Mouse (Mus musculus) limb, embryonic 11.5 days (tissue): Measurements from ENCODE around the gene Zfp13. TPM values are rescaled to one million over a fixed set of nuclear protein-coding genes. Genes with fewer than 3 reads are reported as not detected.
"Not testable (repeated sequence)": the region's sequence is repeated elsewhere in the genome, so short reads cannot be mapped to it uniquely, and the experiment has no call there.

ENCODE experiments used
- ATAC-seq: fragments of 200-750 bp; cut with Nextera tagmentation; 2 replicates; pipeline ENCODE4 v1.8.0; 2017; ENCODE audit warnings: low read depth; ENCODE audit not compliant: insufficient number of reproducible peaks, low FRiP score, low TSS enrichment
- DNase-seq: peaks from one replicate; pipeline ENCODE4 v3.0.0-alpha.2; 2015; ENCODE audit warnings: low spot score
- H3K27ac ChIP-seq: fragments of 300-500 bp; sonication (generic); replicated peaks from 2 replicates; pipeline ENCODE4 v1.5.1; 2014; ENCODE audit warnings: low read depth, mild to moderate bottlenecking, low read length
- H3K27me3 ChIP-seq: fragments of 300-500 bp; sonication (generic); 2 replicates; pipeline ENCODE4 v1.6.1; 2014; ENCODE audit warnings: mild to moderate bottlenecking, low read length, mixed read lengths; ENCODE audit not compliant: control insufficient read depth, insufficient read depth
- H3K36me3 ChIP-seq: fragments of 300-500 bp; sonication (generic); 2 replicates; pipeline ENCODE4 v1.6.1; 2014; ENCODE audit warnings: mild to moderate bottlenecking, low read length, moderate library complexity, mixed read lengths; ENCODE audit not compliant: control insufficient read depth, insufficient read depth
- H3K4me1 ChIP-seq: fragments of 300-500 bp; sonication (generic); 2 replicates; pipeline ENCODE4 v1.6.1; 2014; ENCODE audit warnings: low read length, mixed read lengths; ENCODE audit not compliant: control insufficient read depth, insufficient read depth
- H3K4me2 ChIP-seq: fragments of 300-500 bp; sonication (generic); 2 replicates; pipeline ENCODE4 v1.6.1; 2014; ENCODE audit warnings: low read depth, mild to moderate bottlenecking, moderate library complexity; ENCODE audit not compliant: severe bottlenecking
- H3K4me3 ChIP-seq: fragments of 300-500 bp; sonication (generic); 2 replicates; pipeline ENCODE4 v1.5.1; 2014; ENCODE audit warnings: low read depth, low read length
- H3K9ac ChIP-seq: fragments of 300-500 bp; sonication (generic); 2 replicates; pipeline ENCODE4 v1.6.1; 2014; ENCODE audit warnings: mild to moderate bottlenecking, low read length
- H3K9me3 ChIP-seq: fragments of 300-500 bp; sonication (generic); 2 replicates; pipeline ENCODE4 v1.6.1; 2016; ENCODE audit warnings: low read length; ENCODE audit not compliant: control insufficient read depth
- WGBS: fragments of 180-500 bp; shearing (Covaris S2); extraction: QIAGEN DNeasy Blood & Tissue Kit; methylation state at CpG from one replicate; pipeline ENCODE4 v1.1.7; 2014; 5-methylcytosine and 5-hydroxymethylcytosine counted together
- polyA plus RNA-seq: library from polyadenylated mRNA; unstranded; fragments of >200 nt; fragmentation: Nextera tagmentation; extraction: Ambion mirVana; gene quantifications from 2 replicates; pipeline ENCODE4 v1.2.1, GENCODE M21; 2014

Gene Zfp13
- polyA plus RNA-seq, 1 experiment from 2014 or later, result 20.5 TPM

- no peak for ATAC-seq
- H3K4me1 ChIP-seq, result peaks cover 8% of the 10 kb centered on the region; the same call in 1 of the 2 replicates
- WGBS, result 9% methylated on average over 21 of the region's 21 CpGs
- peak; percentile 58 for DNase-seq
- peak overlapping the region; percentile 36 for H3K4me2 ChIP-seq
- peaks cover 16% of the 10 kb centered on the region for H3K27me3 ChIP-seq
- H3K9me3 ChIP-seq, result no peaks in the 10 kb centered on the region
- no peak overlapping the region for H3K9ac ChIP-seq
- peak overlapping the region; percentile 12 for H3K4me3 ChIP-seq
- H3K36me3 ChIP-seq, result no peaks in the 10 kb centered on the region
- H3K27ac ChIP-seq, result no peak overlapping the region
These were observed 60.8 kb downstream of the Zfp13 start for GRCm38 (mm10) chr17:23538299-23539015.

- no peaks in the 10 kb centered on the region for H3K9me3 ChIP-seq
- H3K9ac ChIP-seq, result no peak overlapping the region
- DNase-seq (peak; percentile 59), ATAC-seq (no peak)
- no peaks in the 10 kb centered on the region for H3K36me3 ChIP-seq
- peak overlapping the region; percentile 36; the same call in 1 of the 2 replicates for H3K4me2 ChIP-seq
- H3K4me1 ChIP-seq, result peaks cover 8% of the 10 kb centered on the region; the same call in 1 of the 2 replicates
- no peak overlapping the region for H3K27ac ChIP-seq
- H3K4me3 ChIP-seq, result peak overlapping the region; percentile 12
- H3K27me3 ChIP-seq, result peaks cover 16% of the 10 kb centered on the region
- 4% methylated on average over 27 of the region's 27 CpGs for WGBS
These were observed 61.6 kb downstream of the Zfp13 start for GRCm38 (mm10) chr17:23537554-23538255.

GRCm38 (mm10) chr17:23535046-23535788, 64.1 kb downstream of the Zfp13 start:
- not testable (repeated sequence) for H3K4me2 ChIP-seq, H3K27ac ChIP-seq, H3K9ac ChIP-seq, H3K4me3 ChIP-seq, H3K36me3 ChIP-seq, H3K9me3 ChIP-seq, H3K4me1 ChIP-seq
- DNase-seq (peak; percentile 64), ATAC-seq (0 out of 2 replicates have a peak, but pooled peaks have one; percentile 36)
- 1% methylated on average over 15 of the region's 29 CpGs for WGBS
- H3K27me3 ChIP-seq, result peaks cover 16% of the 10 kb centered on the region

DNA sequence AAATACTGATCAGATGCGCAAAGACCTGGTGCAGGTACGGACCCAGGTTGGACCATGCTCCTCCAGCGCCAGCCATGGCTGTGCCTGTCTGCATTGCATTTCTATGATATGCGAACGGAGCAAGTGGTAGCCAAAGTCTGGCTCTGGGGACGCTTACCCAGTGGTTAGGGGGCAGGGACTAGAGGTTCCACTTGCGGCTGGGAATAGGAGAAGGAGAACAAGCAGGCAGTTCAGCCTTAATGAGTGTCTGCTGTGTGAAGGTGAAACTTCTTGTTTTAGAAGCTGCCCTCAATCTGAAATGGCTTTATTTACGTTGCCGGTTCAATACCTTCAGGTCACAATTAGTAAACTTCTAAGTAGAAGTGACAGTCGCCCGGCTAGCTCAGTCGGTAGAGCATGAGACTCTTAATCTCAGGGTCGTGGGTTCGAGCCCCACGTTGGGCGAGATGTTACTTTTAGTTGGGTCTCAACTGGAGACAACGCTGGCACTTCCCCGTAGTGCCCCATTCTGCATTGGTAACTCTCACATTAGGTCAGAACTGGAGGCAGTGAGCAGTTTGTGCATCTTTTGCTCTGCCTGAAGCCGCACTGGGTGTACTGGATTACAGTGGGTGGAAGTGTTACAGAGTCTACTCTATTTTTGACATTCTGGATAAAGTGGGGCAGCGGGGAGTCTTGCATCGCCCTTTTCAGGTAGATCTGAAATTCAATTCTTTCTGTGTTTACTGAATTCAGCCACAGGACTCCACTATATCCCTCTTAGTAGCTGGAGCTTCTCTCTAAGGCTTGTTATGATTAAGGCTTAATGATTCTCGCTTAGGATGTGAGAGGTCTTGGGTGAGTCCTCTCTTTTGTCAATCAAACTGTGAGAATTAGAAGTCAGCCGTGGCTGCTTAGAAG, 65.4 kb downstream of the Zfp13 start:
- not testable (repeated sequence) for H3K9ac ChIP-seq, ATAC-seq, H3K36me3 ChIP-seq, H3K4me1 ChIP-seq, H3K4me3 ChIP-seq, H3K27ac ChIP-seq, H3K9me3 ChIP-seq, H3K4me2 ChIP-seq
- WGBS, result 8% methylated on average over 9 of the region's 23 CpGs
- peak; percentile 35 for DNase-seq
- H3K27me3 ChIP-seq, result peaks cover 16% of the 10 kb centered on the region

DNA sequence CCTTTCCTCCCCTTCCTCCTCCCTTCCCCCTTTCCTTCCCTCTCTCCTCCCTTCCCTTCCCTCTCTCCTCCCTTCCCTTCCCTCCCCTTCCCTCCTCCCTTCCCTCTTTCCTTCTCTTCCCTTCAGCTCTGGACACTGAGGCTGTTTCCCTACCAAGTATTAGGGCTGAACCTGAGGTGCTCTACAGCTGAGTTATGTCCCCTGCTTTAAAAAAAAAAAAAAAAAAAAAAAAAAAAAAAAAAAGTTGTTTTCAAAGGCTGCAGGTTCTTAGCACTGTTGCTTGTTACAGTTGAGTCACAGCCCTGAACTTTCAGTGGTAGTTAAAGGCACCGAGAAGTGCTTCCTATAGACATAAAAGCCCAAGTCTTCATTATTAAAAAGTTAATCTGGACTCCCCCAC, 67.9 kb downstream of the Zfp13 start:
- not testable (repeated sequence) for H3K9me3 ChIP-seq, DNase-seq, H3K9ac ChIP-seq, H3K4me2 ChIP-seq, H3K4me1 ChIP-seq, H3K27ac ChIP-seq, H3K4me3 ChIP-seq, H3K27me3 ChIP-seq, ATAC-seq, H3K36me3 ChIP-seq
- 19% methylated on average over 1 of the region's 1 CpGs for WGBS

Other genes starting within 250 kb of the Zfp13 start
- not detected in 2 replicates for gene Vmn2r116, start 214.9 kb downstream of the Zfp13 start, polyA plus RNA-seq
- not detected in 2 replicates for gene Vmn2r117, start 119.8 kb downstream of the Zfp13 start, polyA plus RNA-seq
- 24.4 and 25.6 TPM in 2 replicates for gene Zfp213, start 35.2 kb downstream of the Zfp13 start, polyA plus RNA-seq
- gene Zscan10, start 1.4 kb upstream of the Zfp13 start, polyA plus RNA-seq, result 0.24 and 0.80 TPM in 2 replicates
- 0.45 and 0.63 TPM in 2 replicates for gene Mmp25, start 45.8 kb upstream of the Zfp13 start, polyA plus RNA-seq
- 0.91 and 1.3 TPM in 2 replicates for gene Bicdl2, start 61.0 kb upstream of the Zfp13 start, polyA plus RNA-seq
- gene Hcfc1r1, start 74.1 kb upstream of the Zfp13 start, polyA plus RNA-seq, result 45.5 and 53.0 TPM in 2 replicates
- 54.8 and 58.1 TPM in 2 replicates for gene Thoc6, start 74.4 kb upstream of the Zfp13 start, polyA plus RNA-seq
- 4.3 and 5.0 TPM in 2 replicates for gene Tnfrsf12a, start 78.0 kb upstream of the Zfp13 start, polyA plus RNA-seq
- gene Cldn6, start 79.8 kb upstream of the Zfp13 start, polyA plus RNA-seq, result 21.3 and 23.3 TPM in 2 replicates
- 7.4 and 7.6 TPM in 2 replicates for gene Cldn9, start 84.5 kb upstream of the Zfp13 start, polyA plus RNA-seq
- 0.09 and 0.13 TPM in 2 replicates for gene 1520401A03Rik, start 123.3 kb upstream of the Zfp13 start, polyA plus RNA-seq
- 47.8 and 51.6 TPM in 2 replicates for gene Pkmyt1, start 126.8 kb upstream of the Zfp13 start, polyA plus RNA-seq
- gene Paqr4, start 141.4 kb upstream of the Zfp13 start, polyA plus RNA-seq, result 7.4 and 7.7 TPM in 2 replicates
- 14.8 and 16.2 TPM in 2 replicates for gene Kremen2, start 146.3 kb upstream of the Zfp13 start, polyA plus RNA-seq
- gene Flywch1, start 172.1 kb upstream of the Zfp13 start, polyA plus RNA-seq, result 125 and 129 TPM in 2 replicates
- gene Flywch2, start 186.6 kb upstream of the Zfp13 start, polyA plus RNA-seq, result 51.4 and 55.7 TPM in 2 replicates
- gene Srrm2, start 191.0 kb upstream of the Zfp13 start, polyA plus RNA-seq, result 508 and 532 TPM in 2 replicates
- gene Elob, start 229.6 kb upstream of the Zfp13 start, polyA plus RNA-seq, result 1,135 and 1,167 TPM in 2 replicates
- gene Prss33, start 236.6 kb upstream of the Zfp13 start, polyA plus RNA-seq, result not detected in 2 replicates
- gene Prss32, start 244.4 kb upstream of the Zfp13 start, polyA plus RNA-seq, result not detected in 2 replicates
- gene Prss41, start 244.7 kb upstream of the Zfp13 start, polyA plus RNA-seq, result 2.5 and 2.6 TPM in 2 replicates